Mouse (Mus musculus) gastrocnemius, adult 8-10 months (tissue): ENCODE measurements around the gene Ccser1. TPM values are rescaled to one million over a fixed set of nuclear protein-coding genes. Genes with fewer than 3 reads are reported as not detected.

ENCODE experiments used
- DNase-seq, 2 experiments: peaks; one replicate each; pipeline ENCODE4 v3.0.0; 2022; ENCODE audit warnings: low spot score in 2 of 2
- total RNA-seq, 4 experiments: library from RNA; stranded (reverse); gene quantifications; 2 replicates each; pipeline ENCODE4 v1.2.4; 2022

The Ccser1 gene
- total RNA-seq, 4 experiments from 2014 or later: 0.46 to 1.4 (median 0.80) TPM

GRCm38 (mm10) chr6:62367802-62368201 is 1187.7 kb downstream of the Ccser1 start:
- DNase-seq: no peak
